ENCODE assay signal across 9 mouse cellular contexts in genomic region chr17:28761871-28762270, GRCm38 (mm10). TPM values are rescaled to one million over a fixed set of nuclear protein-coding genes. Genes with fewer than 3 reads are reported as not detected.
DNase-seq lines count a peak whose midpoint lies in the region; ATAC-seq lines count a peak whose summit lies in the region.
"Had no signal": no experiment of that assay in that cellular context is flagged by ENCODE, and none has a peak within 500 bp of the region (broad histone marks: within the 10 kb centered on the region; RNA-seq: fewer than 3 reads in every experiment).

No protein-coding gene starts in this region.

- no peaks in the 10 kb centered on the region for H3K27me3 ChIP-seq in kidney, embryonic 14.5 days (ENCODE audit: control insufficient read depth, insufficient read depth, low read length)
- H3K27me3 ChIP-seq in liver, embryonic 16.5 days (ENCODE audit: control insufficient read depth, insufficient read depth, low read depth, low read length) = no peaks in the 10 kb centered on the region
- H3K27me3 ChIP-seq: heart, embryonic 15.5 days had no signal

- H3K36me3 ChIP-seq in kidney, embryonic 14.5 days (ENCODE audit: control insufficient read depth, insufficient read depth, low read length) = no peaks in the 10 kb centered on the region
- H3K36me3 ChIP-seq in liver, embryonic 16.5 days (ENCODE audit: control insufficient read depth, insufficient read depth) = no peaks in the 10 kb centered on the region
- H3K36me3 ChIP-seq: heart, embryonic 15.5 days had no signal

- no peak overlapping the region for H3K4me3 ChIP-seq in kidney, embryonic 14.5 days (ENCODE audit: low read length)
- no peak overlapping the region for H3K4me3 ChIP-seq in liver, embryonic 16.5 days (ENCODE audit: low read depth, low read length)
- H3K4me3 ChIP-seq: heart, embryonic 15.5 days had no signal

- peak; percentile 58 to 67 for DNase-seq in urinary bladder, adult 18-20 months (ENCODE audit: low spot score in 2 of 2)
- no peak for DNase-seq in urinary bladder, postnatal 10 days (ENCODE audit: low spot score)
- DNase-seq in c-Kit-positive CD71-positive TER-119-negative erythroid progenitor cells, embryonic 14.5 days (ENCODE audit: low read depth) = peak; percentile 50
- peak; percentile 73 to 77 for DNase-seq in frontal cortex, postnatal 36 days (ENCODE audit: low spot score in 2 of 2)
- peak; percentile 76 to 78 for DNase-seq in right cerebral cortex, adult 2 months (ENCODE audit: low spot score in 2 of 2)
- DNase-seq in urinary bladder, postnatal 14 days (ENCODE audit: low spot score) = peak; percentile 84

- no peaks in the 10 kb centered on the region for H3K4me1 ChIP-seq in kidney, embryonic 14.5 days (ENCODE audit: control insufficient read depth, insufficient read depth, low read length)
- H3K4me1 ChIP-seq in liver, embryonic 16.5 days (ENCODE audit: control insufficient read depth, low read depth, low read length) = no peaks in the 10 kb centered on the region; the same call in 1 of the 2 replicates
- H3K4me1 ChIP-seq: heart, embryonic 15.5 days had no signal

- WGBS in kidney, embryonic 14.5 days = 18% methylated on average over 3 of the region's 3 CpGs
- 4% methylated on average over 3 of the region's 3 CpGs for WGBS in liver, embryonic 16.5 days (ENCODE audit: insufficient replicate concordance)

- H3K9me3 ChIP-seq in kidney, embryonic 14.5 days (ENCODE audit: control insufficient read depth, low read length) = no peaks in the 10 kb centered on the region
- no peaks in the 10 kb centered on the region for H3K9me3 ChIP-seq in liver, embryonic 16.5 days (replicated peaks; ENCODE audit: control insufficient read depth, low read length)
- H3K9me3 ChIP-seq: heart, embryonic 15.5 days had no signal

- ATAC-seq in kidney, embryonic 14.5 days (ENCODE audit: low FRiP score, low TSS enrichment) = 0 out of 2 replicates have a peak, but pooled peaks have one; percentile 24
- 0 out of 2 replicates have a peak, but pooled peaks have one; percentile 39 for ATAC-seq in liver, embryonic 16.5 days (ENCODE audit: low read depth)

- H3K4me2 ChIP-seq in kidney, embryonic 14.5 days (replicated peaks; ENCODE audit: low read depth, low read length) = no peak overlapping the region
- no peak overlapping the region for H3K4me2 ChIP-seq in liver, embryonic 16.5 days (ENCODE audit: low read depth, low read length)
- H3K4me2 ChIP-seq: heart, embryonic 15.5 days had no signal

- no peak overlapping the region for H3K9ac ChIP-seq in kidney, embryonic 14.5 days (ENCODE audit: low read depth, low read length)
- no peak overlapping the region for H3K9ac ChIP-seq in liver, embryonic 16.5 days (ENCODE audit: low read depth, low read length)
- H3K9ac ChIP-seq: heart, embryonic 15.5 days had no signal

- H3K27ac ChIP-seq in kidney, embryonic 14.5 days (ENCODE audit: low read depth, low read length) = no peak overlapping the region
- H3K27ac ChIP-seq in liver, embryonic 16.5 days (ENCODE audit: low read length) = no peak overlapping the region
- H3K27ac ChIP-seq: heart, embryonic 15.5 days had no signal

RNA-seq across cellular contexts. Expression of gene Mapk13, which starts 7.2 kb away (rescaled TPM):
- 31.5 and 44.6 TPM in 2 replicates for polyA plus RNA-seq in kidney, embryonic 14.5 days (2014; fragmentation: Nextera tagmentation; extraction: Ambion mirVana)
- polyA plus RNA-seq in liver, embryonic 16.5 days (2015; fragmentation: Nextera tagmentation; extraction: Ambion mirVana) = 7.9 and 10.5 TPM in 2 replicates

RNA-seq across cellular contexts. Expression of gene AC170998.1, which starts 36.0 kb away (rescaled TPM):
- polyA plus RNA-seq in kidney, embryonic 14.5 days (2014; fragmentation: Nextera tagmentation; extraction: Ambion mirVana) = 2.7 and 3.3 TPM in 2 replicates
- 1.5 TPM in 2 replicates for polyA plus RNA-seq in liver, embryonic 16.5 days (2015; fragmentation: Nextera tagmentation; extraction: Ambion mirVana)

RNA-seq across cellular contexts. Expression of gene Brpf3, which starts 39.0 kb away (rescaled TPM):
- 10.2 and 16.2 TPM in 2 replicates for polyA plus RNA-seq in kidney, embryonic 14.5 days (2014; fragmentation: Nextera tagmentation; extraction: Ambion mirVana)
- 66.7 and 67.1 TPM in 2 replicates for polyA plus RNA-seq in liver, embryonic 16.5 days (2015; fragmentation: Nextera tagmentation; extraction: Ambion mirVana)
